Mouse (Mus musculus) liver, embryonic 14.5 days (tissue): ENCODE data around the gene Dohh.

ENCODE experiments used
- CTCF ChIP-seq: IDR thresholded peaks from 2 replicates; pipeline ENCODE4 v1.5.1; 2016; ENCODE audit warnings: antibody characterized with exemption, low read depth, control low read depth
- EP300 ChIP-seq: IDR thresholded peaks from 2 replicates; pipeline ENCODE4 v1.6.1; 2016; ENCODE audit warnings: antibody characterized with exemption, low read depth

- TF ChIP-seq EP300: no peak
- TF ChIP-seq CTCF: no peak
These were observed 46.1 kb downstream of the Dohh start for GRCm38 (mm10) chr10:81430141-81430830.
